Mouse (Mus musculus) cortical plate, adult 2 months (tissue): Measurements from ENCODE around the gene Prkar2a. TPM values are rescaled to one million over a fixed set of nuclear protein-coding genes. Genes with fewer than 3 reads are reported as not detected.
"Not testable (repeated sequence)": the region's sequence is repeated elsewhere in the genome, so short reads cannot be mapped to it uniquely, and the experiment has no call there.

Source experiments
- H3K27ac ChIP-seq: fragments of 200-500 bp; 2 replicates; pipeline ENCODE4 v1.5.1; 2012; ENCODE audit warnings: low read length, control low read depth, inconsistent platforms; ENCODE audit not compliant: insufficient read depth
- H3K4me1 ChIP-seq: fragments of 200-500 bp; 2 replicates; pipeline ENCODE4 v1.6.1; 2011; ENCODE audit warnings: low read length; ENCODE audit not compliant: control insufficient read depth, insufficient read depth
- H3K4me3 ChIP-seq: fragments of 200-500 bp; 2 replicates; pipeline ENCODE4 v1.5.1; 2011; ENCODE audit warnings: mild to moderate bottlenecking, low read length, control low read depth; ENCODE audit not compliant: insufficient read depth
- CTCF ChIP-seq: fragments of 200-500 bp; IDR thresholded peaks from 2 replicates; pipeline ENCODE4 v1.5.1; 2011; ENCODE audit warnings: mild to moderate bottlenecking, control low read depth, low read length; ENCODE audit not compliant: insufficient read depth; ENCODE audit errors: extremely low read depth
- POLR2A ChIP-seq: fragments of 200-500 bp; IDR thresholded peaks from 2 replicates; pipeline ENCODE4 v1.6.1; 2011; ENCODE audit warnings: mild to moderate bottlenecking, low read length, control low read depth; ENCODE audit not compliant: insufficient read depth; ENCODE audit errors: extremely low read depth
- polyA plus RNA-seq: library from polyadenylated mRNA; depleted of rRNA; stranded (reverse); fragments of >200 nt; gene quantifications from 2 replicates; pipeline ENCODE4 v1.2.3, GENCODE M21; 2012; rRNA removed

The Prkar2a gene
- polyA plus RNA-seq: 20.6 and 21.2 TPM in 2 replicates

- Histone ChIP-seq H3K4me1 (peaks cover 6% of the 10 kb centered on the region), H3K4me3 (no peak within 1 kb of the TSS), H3K27ac (no peak within 1 kb of the TSS)
- TF ChIP-seq CTCF: no peak
- TF ChIP-seq POLR2A: no peak
Observed at GRCm38 (mm10) chr9:108689106-108689505, at the start of gene Prkar2a. Prkar2a (plus strand) TSS chr9:108689314.

- Histone ChIP-seq H3K4me3 (no peak overlapping the region), H3K27ac (no peak overlapping the region), H3K4me1 (peaks cover 2% of the 10 kb centered on the region; the same call in 1 of the 2 replicates)
- TF ChIP-seq CTCF (no peak), POLR2A (no peak)
Observed at GRCm38 (mm10) chr9:108639825-108640224, 49.3 kb upstream of the Prkar2a start.

GRCm38 (mm10) chr9:108648166-108648565, 40.9 kb upstream of the Prkar2a start:
- H3K4me3 ChIP-seq: peak overlapping the region; percentile 51
- no peak overlapping the region for H3K27ac ChIP-seq
- H3K4me1 ChIP-seq: peaks cover 6% of the 10 kb centered on the region; the same call in 1 of the 2 replicates
- TF ChIP-seq CTCF (no peak), POLR2A (no peak)

- Histone ChIP-seq H3K27ac (peak within 1 kb of the TSS; percentile 94), H3K4me3 (peak within 1 kb of the TSS; percentile 51), H3K4me1 (peaks cover 6% of the 10 kb centered on the region; the same call in 1 of the 2 replicates)
- TF ChIP-seq POLR2A (peak; percentile 93), CTCF (no peak)
Observed at GRCm38 (mm10) chr9:108648611-108649560, 40.2 kb upstream of the Prkar2a start, which contains the start of gene Arih2. Arih2 (minus strand) TSS chr9:108649386.

GRCm38 (mm10) chr9:108649561-108650440, 39.3 kb upstream of the Prkar2a start:
- peak overlapping the region; percentile 87 for H3K27ac ChIP-seq
- H3K4me3 ChIP-seq: peak overlapping the region; percentile 51
- TF ChIP-seq POLR2A: no peak
- no peak for TF ChIP-seq CTCF
- H3K4me1 ChIP-seq: peaks cover 6% of the 10 kb centered on the region; the same call in 1 of the 2 replicates

- H3K27ac ChIP-seq: no peak overlapping the region
- H3K4me3 ChIP-seq: no peak overlapping the region
- peaks cover 3% of the 10 kb centered on the region; the same call in 1 of the 2 replicates for H3K4me1 ChIP-seq
- TF ChIP-seq CTCF (no peak), POLR2A (no peak)
Observed at GRCm38 (mm10) chr9:108654566-108655464, 34.3 kb upstream of the Prkar2a start.

- not testable (repeated sequence) for H3K4me3 ChIP-seq, H3K27ac ChIP-seq, H3K4me1 ChIP-seq
Observed at GRCm38 (mm10) chr9:108655865-108656264, 33.2 kb upstream of the Prkar2a start.

- H3K27ac ChIP-seq: no peak within 1 kb of the TSS
- peaks cover 5% of the 10 kb centered on the region for H3K4me1 ChIP-seq
- H3K4me3 ChIP-seq: peak within 1 kb of the TSS; percentile 93
- TF ChIP-seq POLR2A: peak; percentile 38; the same call in 1 of the 2 replicates
- TF ChIP-seq CTCF: no peak
Observed at GRCm38 (mm10) chr9:108661677-108662612, 27.2 kb upstream of the Prkar2a start, which contains the start of gene Slc25a20. Slc25a20 (plus strand) TSS chr9:108662088.
